Mouse (Mus musculus): ENCODE data around the gene Amhr2.

The Amhr2 gene

GRCm38 (mm10) chr15:102470605-102471294 lies 25.6 kb downstream of the Amhr2 start:
- DNase-seq (ENCODE audit: low spot score): peak; percentile 75

GRCm38 (mm10) chr15:102471295-102471645 lies 26.1 kb downstream of the Amhr2 start:
- DNase-seq (ENCODE audit: low spot score): no peak

- DNase-seq (ENCODE audit: low spot score): no peak
These were observed 26.6 kb downstream of the Amhr2 start for GRCm38 (mm10) chr15:102471727-102472126.

- DNase-seq (ENCODE audit: low spot score): no peak
These were observed 28.1 kb downstream of the Amhr2 start for GRCm38 (mm10) chr15:102473246-102473645.

GRCm38 (mm10) chr15:102474520-102474919 lies 29.4 kb downstream of the Amhr2 start:
- no peak for DNase-seq (ENCODE audit: low spot score)

- no peak for DNase-seq (ENCODE audit: low spot score)
These were observed 38.0 kb downstream of the Amhr2 start for GRCm38 (mm10) chr15:102483136-102483535.

- DNase-seq (ENCODE audit: low spot score): no peak
These were observed 40.7 kb downstream of the Amhr2 start for GRCm38 (mm10) chr15:102485853-102486252.

GRCm38 (mm10) chr15:102487664-102488063 lies 42.5 kb downstream of the Amhr2 start:
- DNase-seq (ENCODE audit: low spot score): no peak

- DNase-seq (ENCODE audit: low spot score): no peak
These were observed 53.2 kb downstream of the Amhr2 start for GRCm38 (mm10) chr15:102498322-102498721.

GRCm38 (mm10) chr15:102499370-102499769 lies 54.2 kb downstream of the Amhr2 start:
- DNase-seq (ENCODE audit: low spot score): no peak

GRCm38 (mm10) chr15:102499851-102500250 lies 54.7 kb downstream of the Amhr2 start:
- DNase-seq (ENCODE audit: low spot score): no peak

- no peak for DNase-seq (ENCODE audit: low spot score)
These were observed 55.3 kb downstream of the Amhr2 start for GRCm38 (mm10) chr15:102500479-102500878.

GRCm38 (mm10) chr15:102501084-102501814 lies 56.1 kb downstream of the Amhr2 start:
- no peak for DNase-seq (ENCODE audit: low spot score)

- no peak for DNase-seq (ENCODE audit: low spot score)
These were observed 57.2 kb downstream of the Amhr2 start for GRCm38 (mm10) chr15:102502254-102502840.

- no peak for DNase-seq (ENCODE audit: low spot score)
These were observed 58.3 kb downstream of the Amhr2 start, which contains the start of gene Gm10337 for GRCm38 (mm10) chr15:102503447-102503846. TSS of gene Gm10337 (plus strand) at chr15:102503722.
